Mouse (Mus musculus) intestine, embryonic 16.5 days (tissue): ENCODE measurements around the gene Tgfb3. TPM values are rescaled to one million over a fixed set of nuclear protein-coding genes. Genes with fewer than 3 reads are reported as not detected.

Source experiments
- ATAC-seq: fragments of 200-750 bp; cut with Nextera tagmentation; 2 replicates; pipeline ENCODE4 v1.8.0; 2017; ENCODE audit warnings: moderate TSS enrichment, moderate library complexity
- H3K27ac ChIP-seq: fragments of 300-500 bp; sonication (generic); 2 replicates; pipeline ENCODE4 v1.5.1; 2014; ENCODE audit warnings: mild to moderate bottlenecking, low read length
- H3K27me3 ChIP-seq: fragments of 300-500 bp; sonication (generic); replicated peaks from 2 replicates; pipeline ENCODE4 v1.6.1; 2014; ENCODE audit warnings: low read length, control low read depth, mixed read lengths; ENCODE audit not compliant: control insufficient read depth, insufficient read depth
- H3K36me3 ChIP-seq: fragments of 300-500 bp; sonication (generic); 2 replicates; pipeline ENCODE4 v1.6.1; 2014; ENCODE audit warnings: low read length, control low read depth; ENCODE audit not compliant: control insufficient read depth, insufficient read depth
- H3K4me1 ChIP-seq: fragments of 300-500 bp; sonication (generic); 2 replicates; pipeline ENCODE4 v1.6.1; 2014; ENCODE audit warnings: low read length, control low read depth, mixed read lengths; ENCODE audit not compliant: control insufficient read depth, insufficient read depth
- H3K4me2 ChIP-seq: fragments of 300-500 bp; sonication (generic); 2 replicates; pipeline ENCODE4 v1.6.1; 2014; ENCODE audit warnings: low read depth, low read length, control low read depth
- H3K4me3 ChIP-seq: fragments of 300-500 bp; sonication (generic); 2 replicates; pipeline ENCODE4 v1.5.1; 2014; ENCODE audit warnings: mild to moderate bottlenecking, low read length
- H3K9ac ChIP-seq: fragments of 300-500 bp; sonication (generic); 2 replicates; pipeline ENCODE4 v1.6.1; 2014; ENCODE audit warnings: low read depth, low read length
- H3K9me3 ChIP-seq: fragments of 300-500 bp; sonication (generic); 2 replicates; pipeline ENCODE4 v1.6.1; 2016; ENCODE audit warnings: low read length, control low read depth; ENCODE audit not compliant: control insufficient read depth
- WGBS: fragments of 180-500 bp; shearing (Covaris S2); extraction: QIAGEN DNeasy Blood & Tissue Kit; methylation state at CpG from one replicate; pipeline ENCODE4 v1.1.7; 2014; 5-methylcytosine and 5-hydroxymethylcytosine counted together
- polyA plus RNA-seq: library from polyadenylated mRNA; unstranded; fragments of >200 nt; fragmentation: Nextera tagmentation; extraction: Ambion mirVana; gene quantifications from 2 replicates; pipeline ENCODE4 v1.2.1, GENCODE M21; 2015

Gene Tgfb3
- polyA plus RNA-seq, 1 experiment from 2014 or later, result 20.6 TPM

DNA sequence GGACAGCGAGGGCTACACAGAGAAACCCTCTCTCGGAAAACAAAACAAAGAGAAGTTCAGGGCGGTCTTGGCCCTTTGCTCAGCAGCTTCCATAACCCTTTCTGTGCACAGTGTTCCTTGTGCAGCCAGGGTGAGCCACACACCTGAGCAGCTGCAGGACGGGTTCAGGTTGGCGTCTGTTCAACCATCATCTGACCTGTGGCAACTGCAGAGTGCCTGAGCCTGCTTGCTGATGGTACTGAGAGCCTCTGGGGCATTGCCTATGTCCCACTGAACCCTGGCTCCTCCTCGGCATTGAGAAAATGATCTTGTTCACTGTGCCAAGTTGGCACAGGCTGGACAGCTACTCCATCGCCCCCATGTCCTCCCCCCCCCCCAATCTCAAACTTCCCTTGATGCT lies 3.5 kb downstream of the Tgfb3 start:
- Histone ChIP-seq H3K27me3 (no peaks in the 10 kb centered on the region), H3K4me3 (no peak overlapping the region), H3K27ac (no peak overlapping the region), H3K4me1 (peaks cover 14% of the 10 kb centered on the region), H3K9me3 (no peaks in the 10 kb centered on the region), H3K36me3 (no peaks in the 10 kb centered on the region), H3K4me2 (peak overlapping the region; percentile 89; the same call in 1 of the 2 replicates), H3K9ac (no peak overlapping the region)
- no peak for ATAC-seq
- 82% methylated on average over 7 of the region's 7 CpGs for WGBS

- Histone ChIP-seq H3K27me3 (no peaks in the 10 kb centered on the region), H3K4me2 (no peak overlapping the region), H3K4me1 (peaks cover 14% of the 10 kb centered on the region), H3K9ac (no peak overlapping the region), H3K36me3 (no peaks in the 10 kb centered on the region), H3K27ac (no peak overlapping the region), H3K9me3 (no peaks in the 10 kb centered on the region), H3K4me3 (no peak overlapping the region)
- ATAC-seq, result no peak
- WGBS, result 79% methylated on average over 12 of the region's 12 CpGs
These were observed 4.2 kb downstream of the Tgfb3 start for GRCm38 (mm10) chr12:86074681-86075080.

- 0 out of 2 replicates have a peak, but pooled peaks cover 7% of the 10 kb centered on the region for H3K4me1 ChIP-seq
- H3K27ac ChIP-seq, result no peak overlapping the region
- H3K4me3 ChIP-seq, result no peak overlapping the region
- H3K9ac ChIP-seq, result no peak overlapping the region
- no peaks in the 10 kb centered on the region for H3K36me3 ChIP-seq
- H3K9me3 ChIP-seq, result no peaks in the 10 kb centered on the region
- H3K4me2 ChIP-seq, result no peak overlapping the region
- 83% methylated on average over 6 of the region's 6 CpGs for WGBS
- no peak for ATAC-seq
- no peaks in the 10 kb centered on the region for H3K27me3 ChIP-seq
These were observed 7.4 kb downstream of the Tgfb3 start for GRCm38 (mm10) chr12:86071432-86071831.

- no peaks in the 10 kb centered on the region for H3K27me3 ChIP-seq
- no peaks in the 10 kb centered on the region for H3K4me1 ChIP-seq
- ATAC-seq, result no peak
- no peak overlapping the region for H3K27ac ChIP-seq
- H3K9ac ChIP-seq, result no peak overlapping the region
- H3K4me2 ChIP-seq, result no peak overlapping the region
- no peaks in the 10 kb centered on the region for H3K9me3 ChIP-seq
- no peak overlapping the region for H3K4me3 ChIP-seq
- no peaks in the 10 kb centered on the region for H3K36me3 ChIP-seq
These were observed 14.0 kb downstream of the Tgfb3 start for GRCm38 (mm10) chr12:86064796-86065195.

- Histone ChIP-seq H3K9me3 (no peaks in the 10 kb centered on the region), H3K9ac (no peak overlapping the region), H3K4me2 (no peak overlapping the region), H3K36me3 (no peaks in the 10 kb centered on the region; the same call in none of the 2 replicates), H3K27me3 (no peaks in the 10 kb centered on the region), H3K4me3 (no peak overlapping the region), H3K4me1 (no peaks in the 10 kb centered on the region), H3K27ac (no peak overlapping the region)
- 66% methylated on average over 6 of the region's 6 CpGs for WGBS
- ATAC-seq, result no peak
These were observed 19.5 kb downstream of the Tgfb3 start for GRCm38 (mm10) chr12:86059341-86059740.

DNA sequence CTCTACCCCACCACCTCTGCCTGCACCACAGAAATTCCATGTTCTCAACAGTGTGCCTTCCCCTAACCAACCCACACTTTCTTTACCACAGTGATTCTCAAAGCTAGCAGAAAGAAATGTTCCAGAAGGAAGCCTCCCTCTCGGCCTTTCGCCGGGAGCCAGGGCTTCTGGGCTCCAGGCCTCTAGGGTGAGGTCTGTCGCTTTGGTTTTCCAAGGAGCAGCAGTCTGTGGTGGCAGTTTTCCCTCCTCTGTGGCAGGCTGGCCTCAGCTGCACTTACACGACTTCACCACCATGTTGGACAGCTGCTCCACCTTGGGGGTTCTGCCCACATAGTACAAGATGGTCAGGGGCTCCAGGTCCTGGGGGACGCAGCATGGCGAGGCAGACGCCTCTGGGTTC lies 21.3 kb downstream of the Tgfb3 start:
- Histone ChIP-seq H3K27me3 (no peaks in the 10 kb centered on the region), H3K36me3 (no peaks in the 10 kb centered on the region; the same call in none of the 2 replicates), H3K4me3 (no peak overlapping the region), H3K4me1 (no peaks in the 10 kb centered on the region), H3K9ac (no peak overlapping the region), H3K9me3 (no peaks in the 10 kb centered on the region), H3K27ac (no peak overlapping the region), H3K4me2 (no peak overlapping the region)
- 90% methylated on average over 8 of the region's 8 CpGs for WGBS
- no peak for ATAC-seq

GRCm38 (mm10) chr12:86056976-86057375 lies 21.9 kb downstream of the Tgfb3 start:
- Histone ChIP-seq H3K27ac (no peak overlapping the region), H3K36me3 (no peaks in the 10 kb centered on the region; the same call in none of the 2 replicates), H3K9me3 (no peaks in the 10 kb centered on the region), H3K4me2 (no peak overlapping the region), H3K4me1 (no peaks in the 10 kb centered on the region), H3K27me3 (no peaks in the 10 kb centered on the region), H3K4me3 (no peak overlapping the region), H3K9ac (no peak overlapping the region)
- ATAC-seq, result no peak
- WGBS, result 81% methylated on average over 8 of the region's 8 CpGs

GRCm38 (mm10) chr12:86055306-86055705 lies 23.5 kb downstream of the Tgfb3 start:
- ATAC-seq, result no peak
- H3K27ac ChIP-seq, result no peak overlapping the region
- WGBS, result 87% methylated on average over 2 of the region's 2 CpGs

DNA sequence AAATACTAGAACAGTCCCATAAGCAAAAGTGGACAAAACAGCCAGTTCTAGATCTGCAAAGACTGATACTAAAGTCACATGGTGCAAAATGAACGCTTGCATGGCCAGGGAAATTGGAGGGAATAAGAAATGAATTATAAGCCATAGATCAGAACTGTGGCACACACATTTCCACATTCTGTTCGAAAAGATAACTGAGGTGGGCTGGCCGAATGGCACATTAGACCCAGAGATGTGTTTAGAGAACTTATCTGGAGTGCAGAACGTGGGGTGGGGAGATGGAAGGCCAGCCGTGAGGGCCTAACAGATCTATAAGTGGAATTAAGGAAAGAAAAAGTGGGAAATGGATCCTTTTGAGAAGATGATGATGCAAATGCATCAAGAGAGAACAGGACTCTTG lies 27.4 kb downstream of the Tgfb3 start:
- Histone ChIP-seq H3K27ac (no peak overlapping the region), H3K27me3 (no peaks in the 10 kb centered on the region), H3K9ac (no peak overlapping the region), H3K36me3 (no peaks in the 10 kb centered on the region), H3K4me1 (no peaks in the 10 kb centered on the region), H3K9me3 (no peaks in the 10 kb centered on the region), H3K4me3 (no peak overlapping the region), H3K4me2 (no peak overlapping the region)
- ATAC-seq, result no peak
- WGBS, result 84% methylated on average over 5 of the region's 5 CpGs

More at GRCm38 (mm10) chr12:86055306-86055705, 23.5 kb downstream of the Tgfb3 start:
- no peaks in the 10 kb centered on the region for H3K9me3 ChIP-seq
- H3K4me2 ChIP-seq, result no peak overlapping the region
- no peaks in the 10 kb centered on the region for H3K4me1 ChIP-seq
- H3K27me3 ChIP-seq, result no peaks in the 10 kb centered on the region
- H3K9ac ChIP-seq, result no peak overlapping the region
- no peaks in the 10 kb centered on the region; the same call in none of the 2 replicates for H3K36me3 ChIP-seq
- no peak overlapping the region for H3K4me3 ChIP-seq

DNA sequence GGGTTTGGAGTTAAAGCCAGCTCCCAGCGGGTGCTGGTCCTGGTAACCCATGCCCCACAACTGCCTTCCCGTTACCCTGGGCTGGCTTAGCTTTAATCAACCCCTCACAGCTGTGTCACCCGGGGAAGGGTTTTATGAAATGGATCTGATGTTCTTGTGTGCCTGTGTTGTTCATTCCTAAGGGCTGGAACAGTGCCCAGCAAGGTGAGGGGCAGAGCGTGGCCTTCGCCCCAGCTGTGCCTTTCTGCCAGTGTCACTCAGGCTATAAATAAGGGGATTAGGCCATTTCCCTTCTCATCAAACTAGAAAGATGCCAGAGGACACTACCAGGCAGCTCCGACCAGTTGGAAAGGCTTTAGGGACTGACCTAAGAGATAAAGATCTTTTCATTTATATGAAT lies 29.0 kb downstream of the Tgfb3 start:
- 80% methylated on average over 6 of the region's 6 CpGs for WGBS
- no peaks in the 10 kb centered on the region for H3K36me3 ChIP-seq
- H3K9ac ChIP-seq, result no peak overlapping the region
- no peak for ATAC-seq
- no peak overlapping the region for H3K4me2 ChIP-seq
- no peaks in the 10 kb centered on the region for H3K27me3 ChIP-seq
- no peak overlapping the region for H3K4me3 ChIP-seq
- H3K27ac ChIP-seq, result no peak overlapping the region
- H3K9me3 ChIP-seq, result no peaks in the 10 kb centered on the region
- H3K4me1 ChIP-seq, result no peaks in the 10 kb centered on the region
